Mouse (Mus musculus) C2C12 (cell line): ENCODE data around the gene Zdhhc9. TPM values are rescaled to one million over a fixed set of nuclear protein-coding genes. Genes with fewer than 3 reads are reported as not detected.

Experiments
- H3K27me3 ChIP-seq: one replicate; pipeline ENCODE4 v1.6.1; 2011; ENCODE audit not compliant: control insufficient read depth, insufficient read depth, insufficient read length
- H3K36me3 ChIP-seq: one replicate; pipeline ENCODE4 v1.6.1; 2011; ENCODE audit not compliant: control insufficient read depth, insufficient read depth
- H3K4me3 ChIP-seq: one replicate; pipeline ENCODE4 v1.5.1; 2011; ENCODE audit warnings: mild to moderate bottlenecking, control low read depth; ENCODE audit not compliant: poor library complexity, insufficient read depth, severe bottlenecking
- H3K79me2 ChIP-seq: one replicate; pipeline ENCODE4 v1.6.1; 2011; ENCODE audit not compliant: control insufficient read depth, insufficient read depth
- H3K79me3 ChIP-seq: one replicate; pipeline ENCODE4 v1.6.1; 2011; ENCODE audit warnings: low read depth, control low read depth
- H3ac ChIP-seq: one replicate; pipeline ENCODE3; 2011; ENCODE audit warnings: low read depth; ENCODE audit not compliant: control insufficient read depth, insufficient read length
- CEBPB ChIP-seq: IDR thresholded peaks from one replicate; pipeline ENCODE4 v1.6.1; 2011; ENCODE audit warnings: low read depth, mild to moderate bottlenecking, control low read depth, moderate library complexity
- CTCF ChIP-seq: IDR thresholded peaks from one replicate; pipeline ENCODE4 v1.5.1; 2011; ENCODE audit not compliant: control insufficient read depth, insufficient read depth, insufficient read length
- FOSL1 ChIP-seq: IDR thresholded peaks from one replicate; pipeline ENCODE4 v1.8.0; 2011; ENCODE audit warnings: mild to moderate bottlenecking, low read length; ENCODE audit not compliant: poor library complexity, insufficient read depth, severe bottlenecking
- MAX ChIP-seq: IDR thresholded peaks from one replicate; pipeline ENCODE4 v1.6.1; 2011; ENCODE audit warnings: mild to moderate bottlenecking, control low read depth
- MYOD1 ChIP-seq: IDR thresholded peaks from one replicate; pipeline ENCODE4 v1.6.1; 2011; ENCODE audit warnings: low read depth; ENCODE audit not compliant: control insufficient read depth, insufficient read length
- MYOG ChIP-seq: IDR thresholded peaks from one replicate; pipeline ENCODE4 v1.6.1; 2011; ENCODE audit not compliant: control insufficient read depth, insufficient read length; ENCODE audit errors: extremely low read depth
- USF1 ChIP-seq: IDR thresholded peaks from one replicate; pipeline ENCODE4 v1.6.1; 2011; ENCODE audit warnings: low read depth, mild to moderate bottlenecking, control low read depth, moderate library complexity
- long read RNA-seq, 2 experiments: library from polyadenylated mRNA; unstranded; transcript quantifications; one replicate each; pipeline ENCODE4 v2.0.0; 2019 to 2020
- polyA plus RNA-seq: library from polyadenylated mRNA; unstranded; fragments of >200 nt; fragmentation: generic; extraction: Trizol; gene quantifications from one replicate; pipeline ENCODE4 v1.2.1, GENCODE M21; 2012; ENCODE audit warnings: missing spikeins

Zdhhc9 gene
- 5.9 TPM for polyA plus RNA-seq
- long read RNA-seq, experiment 1, partial matches to known transcripts, result 0 of 4 reads
- long read RNA-seq, experiment 1, other reads (novel, unspliced or antisense), result 0 of 4 reads
- long read RNA-seq, experiment 2, transcript Zdhhc9-201 (10 exons, 2,982 nt), result major isoform, 12 of 14 reads
- long read RNA-seq, experiment 2, partial matches to known transcripts, result 0 of 14 reads
- long read RNA-seq, experiment 2, other reads (novel, unspliced or antisense), result 2 of 14 reads

- Histone ChIP-seq H3K27me3 (no peaks in the 10 kb centered on the region), H3K79me2 (no peaks in the 10 kb centered on the region), H3ac (peak within 1 kb of the TSS; percentile 94), H3K79me3 (no peaks in the 10 kb centered on the region), H3K36me3 (no peaks in the 10 kb centered on the region), H3K4me3 (peak within 1 kb of the TSS; percentile 42)
- TF ChIP-seq MAX (peak; percentile 0), CEBPB (no peak)
Observed at GRCm38 (mm10) chrX:48208519-48209185, at the start of gene Zdhhc9. Gene Zdhhc9, minus strand, starts transcription at chrX:48208878.

- H3ac ChIP-seq, result peak overlapping the region; percentile 67
- H3K79me2 ChIP-seq, result peaks cover 24% of the 10 kb centered on the region
- peaks cover 8% of the 10 kb centered on the region for H3K79me3 ChIP-seq
Observed at GRCm38 (mm10) chrX:48257011-48257410, 48.3 kb upstream of the Zdhhc9 start.

DNA sequence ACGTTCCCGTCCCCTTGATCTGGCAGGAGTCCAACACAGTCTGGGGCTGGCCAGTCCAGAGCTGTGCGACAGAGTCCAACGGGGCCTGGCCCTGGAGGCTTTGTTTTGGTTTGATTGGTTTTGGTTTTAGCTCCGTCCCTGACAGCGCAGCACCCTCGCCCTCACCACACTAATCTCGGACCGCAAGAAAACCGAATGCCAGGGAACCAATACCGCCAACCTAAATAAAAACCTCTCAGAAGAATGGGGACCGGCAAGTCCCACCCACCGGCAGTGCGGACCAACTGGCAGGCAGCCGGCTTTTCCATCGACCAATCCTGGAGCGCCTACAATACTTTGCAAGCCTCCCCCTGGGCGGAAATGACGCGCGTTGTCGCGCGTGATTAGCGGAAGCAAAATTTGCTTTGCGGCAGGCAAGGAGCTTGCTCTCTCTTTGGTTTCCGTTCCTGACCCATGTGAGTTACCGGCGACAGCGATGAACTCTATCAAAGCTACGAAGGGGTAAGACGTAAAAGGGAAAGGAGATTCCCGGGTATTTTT lies 47.9 kb upstream of the Zdhhc9 start, which contains the start of gene Utp14a:
TSS of gene Utp14a (plus strand) at position 395 of the 540 bp plus-strand sequence.
- Histone ChIP-seq H3K79me3 (peaks cover 8% of the 10 kb centered on the region), H3K27me3 (no peaks in the 10 kb centered on the region), H3K79me2 (peaks cover 24% of the 10 kb centered on the region), H3K4me3 (peak within 1 kb of the TSS; percentile 66), H3ac (peak within 1 kb of the TSS; percentile 67), H3K36me3 (peaks cover 14% of the 10 kb centered on the region)
- no peak for TF ChIP-seq CEBPB
- TF ChIP-seq MAX, result peak; percentile 21

More at GRCm38 (mm10) chrX:48257011-48257410, 48.3 kb upstream of the Zdhhc9 start:
- TF ChIP-seq USF1 (peak; percentile 44), CEBPB (no peak)
- peaks cover 15% of the 10 kb centered on the region for H3K36me3 ChIP-seq
- H3K27me3 ChIP-seq, result no peaks in the 10 kb centered on the region
- peak overlapping the region; percentile 66 for H3K4me3 ChIP-seq

DNA sequence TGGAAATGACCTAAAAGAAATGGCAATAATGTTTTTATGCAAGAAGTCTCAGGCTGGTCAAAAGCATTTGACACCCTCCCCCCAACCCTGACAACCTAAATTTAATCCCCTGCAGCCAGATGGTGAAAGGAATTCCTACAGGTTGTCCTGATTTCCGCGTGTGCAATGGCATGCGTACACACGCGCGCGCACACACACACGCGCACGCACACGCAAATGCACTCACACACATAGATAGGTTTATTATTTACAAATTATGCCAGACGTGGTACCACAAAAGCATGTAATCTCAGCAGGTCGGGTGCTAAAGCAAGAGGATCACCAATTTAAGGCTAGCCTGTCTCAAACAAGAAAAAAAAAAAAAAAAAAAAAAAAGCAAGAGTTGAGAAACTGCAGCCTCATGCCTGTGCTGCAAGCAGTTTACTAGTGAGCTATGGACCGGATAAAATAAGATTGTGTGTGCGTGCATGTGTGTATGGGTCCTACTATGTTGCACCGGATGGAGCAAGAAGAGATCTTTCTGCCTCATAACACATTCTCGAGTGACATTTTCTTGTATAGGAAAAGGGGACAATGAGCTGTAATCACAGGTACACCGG lies 47.3 kb upstream of the Zdhhc9 start:
- Histone ChIP-seq H3K27me3 (no peaks in the 10 kb centered on the region), H3K79me3 (peaks cover 8% of the 10 kb centered on the region), H3ac (peak overlapping the region; percentile 66), H3K79me2 (peaks cover 24% of the 10 kb centered on the region), H3K4me3 (peak overlapping the region; percentile 38), H3K36me3 (peaks cover 14% of the 10 kb centered on the region)
- TF ChIP-seq MYOD1, result no peak
- TF ChIP-seq MYOG, result no peak
- no peak for TF ChIP-seq CEBPB

DNA sequence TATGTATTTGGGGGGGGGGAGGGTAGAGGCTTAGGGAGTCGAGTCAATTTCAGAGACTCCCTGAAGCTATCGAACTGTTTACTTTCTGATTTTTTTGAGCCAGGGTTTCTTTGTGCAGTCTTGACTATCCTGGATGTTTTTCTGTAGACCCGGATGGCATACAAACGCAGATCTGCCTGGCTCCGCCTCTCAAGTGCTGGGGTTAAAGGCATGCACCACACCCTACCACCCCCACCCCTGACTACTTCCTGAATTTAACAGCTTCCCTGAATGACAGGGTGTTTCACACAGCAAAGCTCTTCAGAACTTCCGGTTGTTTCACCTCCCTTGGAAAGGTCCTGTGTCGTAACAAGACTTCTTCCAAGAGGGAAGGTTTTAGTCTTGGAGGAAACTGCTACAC lies 25.7 kb upstream of the Zdhhc9 start:
- H3K36me3 ChIP-seq, result no peaks in the 10 kb centered on the region
- TF ChIP-seq CTCF, result no peak
- TF ChIP-seq MAX, result no peak
- TF ChIP-seq CEBPB, result no peak
- no peak for TF ChIP-seq FOSL1
- no peak for TF ChIP-seq USF1
- TF ChIP-seq MYOG, result no peak
- TF ChIP-seq MYOD1, result no peak
- H3ac ChIP-seq, result no peak overlapping the region
- no peaks in the 10 kb centered on the region for H3K79me3 ChIP-seq
- no peaks in the 10 kb centered on the region for H3K79me2 ChIP-seq
- no peaks in the 10 kb centered on the region for H3K27me3 ChIP-seq
- no peak overlapping the region for H3K4me3 ChIP-seq

DNA sequence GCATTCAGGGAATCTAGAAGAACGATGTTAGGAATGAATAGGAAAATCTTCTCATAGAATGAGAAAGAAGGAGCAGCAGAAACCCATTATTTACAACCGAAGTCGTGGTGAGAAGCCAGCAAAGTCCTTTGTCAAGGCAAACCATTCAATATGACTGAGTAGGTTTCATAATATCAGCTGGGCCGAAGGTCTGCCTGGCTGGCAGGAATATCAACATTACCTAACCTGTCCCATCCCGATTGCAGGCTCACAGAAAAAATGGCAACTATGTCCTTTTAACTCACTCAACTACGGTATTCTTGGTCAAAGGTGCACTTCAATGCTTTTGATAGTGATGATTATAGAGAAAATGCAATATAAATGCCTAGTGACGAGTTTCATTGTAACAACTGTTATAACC lies 17.5 kb upstream of the Zdhhc9 start:
- H3K36me3 ChIP-seq, result no peaks in the 10 kb centered on the region
- H3K79me2 ChIP-seq, result no peaks in the 10 kb centered on the region
- H3K4me3 ChIP-seq, result no peak overlapping the region
- no peaks in the 10 kb centered on the region for H3K27me3 ChIP-seq
- TF ChIP-seq MYOG (no peak), USF1 (no peak), FOSL1 (no peak), CTCF (no peak), MAX (no peak), CEBPB (no peak), MYOD1 (no peak)
- H3K79me3 ChIP-seq, result no peaks in the 10 kb centered on the region
- H3ac ChIP-seq, result no peak overlapping the region
